Mouse (Mus musculus): ENCODE measurements around the gene Spns3. TPM values are rescaled to one million over a fixed set of nuclear protein-coding genes. Genes with fewer than 3 reads are reported as not detected.
"Not testable (repeated sequence)": the region's sequence is repeated elsewhere in the genome, so short reads cannot be mapped to it uniquely, and the experiment has no call there.

Spns3 gene
- polyA plus RNA-seq, 1 experiment = 15.4 TPM

GRCm38 (mm10) chr11:72560661-72561060 lies 10.4 kb upstream of the Spns3 start:
- H3K4me3 ChIP-seq (ENCODE audit: control insufficient read depth, insufficient read depth, low read length) = no peak overlapping the region
- H3K27me3 ChIP-seq (ENCODE audit: control insufficient read depth, insufficient read depth, low read length) = no peaks in the 10 kb centered on the region
- no peak for DNase-seq
- WGBS = 73% methylated on average over 3 of the region's 3 CpGs
- no peaks in the 10 kb centered on the region for H3K4me1 ChIP-seq (replicated peaks; ENCODE audit: control insufficient read depth, insufficient read depth, low read length)
- no peak overlapping the region for H3K27ac ChIP-seq (ENCODE audit: control insufficient read depth, insufficient read depth, low read length)
- no peak for TF ChIP-seq CTCF (IDR thresholded peaks at IDR 0.05; ENCODE audit: borderline replicate concordance, control insufficient read depth, extremely low read depth, insufficient read depth, low read length, poor library complexity)
- no peak for TF ChIP-seq POLR2A (IDR thresholded peaks at IDR 0.05; ENCODE audit: control insufficient read depth, extremely low read depth, insufficient read depth, low read length, poor library complexity)
- no peaks in the 10 kb centered on the region for H3K36me3 ChIP-seq (ENCODE audit: control insufficient read depth, insufficient read depth, low read length)

GRCm38 (mm10) chr11:72558155-72558554 lies 7.8 kb upstream of the Spns3 start:
- DNase-seq = no peak
- TF ChIP-seq POLR2A (IDR thresholded peaks at IDR 0.05; ENCODE audit: control insufficient read depth, extremely low read depth, insufficient read depth, low read length, poor library complexity) = no peak
- no peak for TF ChIP-seq CTCF (IDR thresholded peaks at IDR 0.05; ENCODE audit: borderline replicate concordance, control insufficient read depth, extremely low read depth, insufficient read depth, low read length, poor library complexity)
- Histone ChIP-seq H3K36me3 (ENCODE audit: control insufficient read depth, insufficient read depth, low read length) (no peaks in the 10 kb centered on the region), H3K4me1 (replicated peaks; ENCODE audit: control insufficient read depth, insufficient read depth, low read length) (no peaks in the 10 kb centered on the region), H3K27me3 (ENCODE audit: control insufficient read depth, insufficient read depth, low read length) (no peaks in the 10 kb centered on the region), H3K27ac (ENCODE audit: control insufficient read depth, insufficient read depth, low read length) (no peak overlapping the region), H3K4me3 (ENCODE audit: control insufficient read depth, insufficient read depth, low read length) (no peak overlapping the region)
- WGBS = 93% methylated on average over 5 of the region's 5 CpGs

- no peak for DNase-seq
- H3K4me3 ChIP-seq (ENCODE audit: control insufficient read depth, insufficient read depth, low read length) = no peak overlapping the region
- WGBS = 91% methylated on average over 2 of the region's 2 CpGs
- no peaks in the 10 kb centered on the region for H3K36me3 ChIP-seq (ENCODE audit: control insufficient read depth, insufficient read depth, low read length)
- TF ChIP-seq CTCF (IDR thresholded peaks at IDR 0.05; ENCODE audit: borderline replicate concordance, control insufficient read depth, extremely low read depth, insufficient read depth, low read length, poor library complexity) = no peak
- peaks cover 2% of the 10 kb centered on the region; the same call in 1 of the 2 replicates for H3K4me1 ChIP-seq (replicated peaks; ENCODE audit: control insufficient read depth, insufficient read depth, low read length)
- H3K27ac ChIP-seq (ENCODE audit: control insufficient read depth, insufficient read depth, low read length) = no peak overlapping the region
- no peaks in the 10 kb centered on the region for H3K27me3 ChIP-seq (ENCODE audit: control insufficient read depth, insufficient read depth, low read length)
Measured at GRCm38 (mm10) chr11:72556953-72557352, 6.6 kb upstream of the Spns3 start.

- no peak for TF ChIP-seq POLR2A (IDR thresholded peaks at IDR 0.05; ENCODE audit: control insufficient read depth, extremely low read depth, insufficient read depth, low read length, poor library complexity)
- DNase-seq = no peak
- peaks cover 4% of the 10 kb centered on the region for H3K4me1 ChIP-seq (replicated peaks; ENCODE audit: control insufficient read depth, insufficient read depth, low read length)
- 90% methylated on average over 4 of the region's 4 CpGs for WGBS
- no peaks in the 10 kb centered on the region for H3K27me3 ChIP-seq (ENCODE audit: control insufficient read depth, insufficient read depth, low read length)
- H3K36me3 ChIP-seq (ENCODE audit: control insufficient read depth, insufficient read depth, low read length) = no peaks in the 10 kb centered on the region
- H3K4me3 ChIP-seq (ENCODE audit: control insufficient read depth, insufficient read depth, low read length) = no peak overlapping the region
- H3K27ac ChIP-seq (ENCODE audit: control insufficient read depth, insufficient read depth, low read length) = no peak overlapping the region
Measured at GRCm38 (mm10) chr11:72556470-72556869, 6.2 kb upstream of the Spns3 start.

GRCm38 (mm10) chr11:72551531-72552105 lies 1.3 kb upstream of the Spns3 start:
- peak; percentile 16 for DNase-seq
- TF ChIP-seq CTCF (IDR thresholded peaks at IDR 0.05; ENCODE audit: borderline replicate concordance, control insufficient read depth, extremely low read depth, insufficient read depth, low read length, poor library complexity) = no peak
- no peaks in the 10 kb centered on the region for H3K27me3 ChIP-seq (ENCODE audit: control insufficient read depth, insufficient read depth, low read length)
- H3K27ac ChIP-seq (ENCODE audit: control insufficient read depth, insufficient read depth, low read length) = no peak overlapping the region
- 17% methylated on average over 7 of the region's 7 CpGs for whole genome bisulfite sequencing
- peaks cover 21% of the 10 kb centered on the region for H3K4me1 ChIP-seq (replicated peaks; ENCODE audit: control insufficient read depth, insufficient read depth, low read length)
- H3K4me3 ChIP-seq (ENCODE audit: control insufficient read depth, insufficient read depth, low read length) = no peak overlapping the region
- H3K36me3 ChIP-seq (ENCODE audit: control insufficient read depth, insufficient read depth, low read length) = no peaks in the 10 kb centered on the region

- 40% methylated on average over 3 of the region's 3 CpGs for WGBS
- Histone ChIP-seq H3K4me1 (replicated peaks; ENCODE audit: control insufficient read depth, insufficient read depth, low read length) (peaks cover 19% of the 10 kb centered on the region), H3K36me3 (ENCODE audit: control insufficient read depth, insufficient read depth, low read length) (no peaks in the 10 kb centered on the region), H3K4me3 (ENCODE audit: control insufficient read depth, insufficient read depth, low read length) (no peak overlapping the region), H3K27me3 (ENCODE audit: control insufficient read depth, insufficient read depth, low read length) (no peaks in the 10 kb centered on the region), H3K27ac (ENCODE audit: control insufficient read depth, insufficient read depth, low read length) (no peak overlapping the region)
- DNase-seq = no peak
- no peak for TF ChIP-seq POLR2A (IDR thresholded peaks at IDR 0.05; ENCODE audit: control insufficient read depth, extremely low read depth, insufficient read depth, low read length, poor library complexity)
- TF ChIP-seq CTCF (IDR thresholded peaks at IDR 0.05; ENCODE audit: borderline replicate concordance, control insufficient read depth, extremely low read depth, insufficient read depth, low read length, poor library complexity) = no peak
Measured at GRCm38 (mm10) chr11:72547181-72547580, 3.1 kb downstream of the Spns3 start.

- 80% methylated on average over 7 of the region's 7 CpGs for WGBS
- Histone ChIP-seq H3K36me3 (ENCODE audit: control insufficient read depth, insufficient read depth, low read length) (no peaks in the 10 kb centered on the region), H3K27me3 (ENCODE audit: control insufficient read depth, insufficient read depth, low read length) (no peaks in the 10 kb centered on the region), H3K27ac (ENCODE audit: control insufficient read depth, insufficient read depth, low read length) (no peak overlapping the region), H3K4me1 (replicated peaks; ENCODE audit: control insufficient read depth, insufficient read depth, low read length) (peaks cover 6% of the 10 kb centered on the region), H3K4me3 (ENCODE audit: control insufficient read depth, insufficient read depth, low read length) (no peak overlapping the region)
- TF ChIP-seq CTCF (IDR thresholded peaks at IDR 0.05; ENCODE audit: borderline replicate concordance, control insufficient read depth, extremely low read depth, insufficient read depth, low read length, poor library complexity) = no peak
- TF ChIP-seq POLR2A (IDR thresholded peaks at IDR 0.05; ENCODE audit: control insufficient read depth, extremely low read depth, insufficient read depth, low read length, poor library complexity) = no peak
- no peak for DNase-seq
Measured at GRCm38 (mm10) chr11:72544716-72545115, 5.6 kb downstream of the Spns3 start.

- not testable (repeated sequence) for H3K4me1 ChIP-seq (replicated peaks; ENCODE audit: control insufficient read depth, insufficient read depth, low read length); DNase-seq; H3K27me3 ChIP-seq (ENCODE audit: control insufficient read depth, insufficient read depth, low read length); H3K4me3 ChIP-seq (ENCODE audit: control insufficient read depth, insufficient read depth, low read length); H3K36me3 ChIP-seq (ENCODE audit: control insufficient read depth, insufficient read depth, low read length); H3K27ac ChIP-seq (ENCODE audit: control insufficient read depth, insufficient read depth, low read length)
- WGBS = 97% methylated on average over 1 of the region's 1 CpGs
Measured at GRCm38 (mm10) chr11:72543692-72544091, 6.6 kb downstream of the Spns3 start.
